11 mouse cellular contexts compared by ENCODE assay signal in genomic region chr2:156297653-156298052, GRCm38 (mm10). TPM values are rescaled to one million over a fixed set of nuclear protein-coding genes. Genes with fewer than 3 reads are reported as not detected.
DNase-seq lines count a peak whose midpoint lies in the region; ATAC-seq and TF ChIP-seq lines count a peak whose summit lies in the region.
"Had no signal": no experiment of that assay in that cellular context is flagged by ENCODE, and none has a peak within 500 bp of the region (broad histone marks: within the 10 kb centered on the region; RNA-seq: fewer than 3 reads in every experiment).

No protein-coding gene starts in this region.

- ATAC-seq in intestine, postnatal 0 days, result no peak
- no peak for ATAC-seq in forebrain, embryonic 14.5 days

- intact Hi-C loops in heart, adult 2 months (cut with DNase I), result no loop called here
- intact Hi-C loops in heart, postnatal 25 days (cut with DNase I), result no loop called here

- H3K79me2 ChIP-seq in heart, adult 2 months (replicated peaks; ENCODE audit: control insufficient read depth, insufficient read depth, low read length), result no peaks in the 10 kb centered on the region

- no peak overlapping the region for H3K4me2 ChIP-seq in intestine, postnatal 0 days (replicated peaks; ENCODE audit: low read depth)
- no peak overlapping the region for H3K4me2 ChIP-seq in forebrain, embryonic 14.5 days (ENCODE audit: low read length)

- TF ChIP-seq POLR2A in heart, adult 2 months (IDR thresholded peaks at IDR 0.05; ENCODE audit: insufficient read depth, low read depth, low read length), result no peak

- no peak overlapping the region for H3K9ac ChIP-seq in heart, adult 2 months (ENCODE audit: low read depth, low read length)
- no peak overlapping the region for H3K9ac ChIP-seq in intestine, postnatal 0 days (ENCODE audit: low read depth, low read length)
- H3K9ac ChIP-seq in forebrain, embryonic 14.5 days (ENCODE audit: low read length), result no peak overlapping the region

- H3K36me3 ChIP-seq in heart, adult 2 months (ENCODE audit: control insufficient read depth, insufficient read depth, low read length), result no peaks in the 10 kb centered on the region
- H3K36me3 ChIP-seq in intestine, postnatal 0 days (ENCODE audit: control insufficient read depth, insufficient read depth), result peaks cover 43% of the 10 kb centered on the region
- peaks cover 84% of the 10 kb centered on the region for H3K36me3 ChIP-seq in forebrain, embryonic 14.5 days (ENCODE audit: control insufficient read depth, insufficient read depth, low read length)

- no peaks in the 10 kb centered on the region for H3K4me1 ChIP-seq in heart, adult 2 months (ENCODE audit: control insufficient read depth, insufficient read depth, low read length)
- 0 out of 2 replicates have a peak, but pooled peaks cover 6% of the 10 kb centered on the region for H3K4me1 ChIP-seq in intestine, postnatal 0 days (replicated peaks; ENCODE audit: control insufficient read depth, insufficient read depth, low read length)
- no peaks in the 10 kb centered on the region for H3K4me1 ChIP-seq in forebrain, embryonic 14.5 days (ENCODE audit: control insufficient read depth, insufficient read depth, low read length)

- DNase-seq in heart, adult 2 months, result peak; percentile 44 to 62
- DNase-seq in heart, postnatal 25 days (ENCODE audit: low spot score), result no peak
- peak; percentile 22 for DNase-seq in urinary bladder, postnatal 14 days (ENCODE audit: low spot score)
- DNase-seq in urinary bladder, adult 18-20 months (ENCODE audit: low spot score in 2 of 2), result no peak
- no peak for DNase-seq in forebrain, embryonic 14.5 days (ENCODE audit: low spot score)
- no peak for DNase-seq in adrenal gland, postnatal 25 days
- DNase-seq in natural killer cell, adult 2 months (ENCODE audit: low spot score in 2 of 2), result no peak
- DNase-seq: cerebellum, adult 8-10 months; gastrocnemius, postnatal 36 days had no signal

- WGBS in heart, adult 2 months, result 44% methylated on average over 3 of the region's 3 CpGs
- 67% methylated on average over 3 of the region's 3 CpGs for WGBS in intestine, postnatal 0 days
- WGBS in forebrain, embryonic 14.5 days, result 94% methylated on average over 3 of the region's 3 CpGs

- no peak for TF ChIP-seq EP300 in heart, adult 2 months (IDR thresholded peaks at IDR 0.05; ENCODE audit: insufficient read depth, low read depth, low read length)

- no peaks in the 10 kb centered on the region for H3K27me3 ChIP-seq in heart, adult 2 months (ENCODE audit: control insufficient read depth, insufficient read depth, low read length)
- no peaks in the 10 kb centered on the region for H3K27me3 ChIP-seq in intestine, postnatal 0 days (replicated peaks; ENCODE audit: control insufficient read depth, insufficient read depth, low read length)
- H3K27me3 ChIP-seq in forebrain, embryonic 14.5 days (replicated peaks; ENCODE audit: control insufficient read depth, insufficient read depth, low read length), result no peaks in the 10 kb centered on the region

- no peaks in the 10 kb centered on the region for H3K9me3 ChIP-seq in intestine, postnatal 0 days (ENCODE audit: control insufficient read depth)
- no peaks in the 10 kb centered on the region for H3K9me3 ChIP-seq in forebrain, embryonic 14.5 days (replicated peaks; ENCODE audit: control insufficient read depth, low read length)

- 0 out of 2 replicates have a peak, but pooled peaks have one; percentile 1 for TF ChIP-seq CTCF in heart, adult 2 months (IDR thresholded peaks at IDR 0.05)
- peak; percentile 41; the same call in 1 of the 2 replicates for TF ChIP-seq CTCF in intestine, postnatal 0 days (IDR thresholded peaks at IDR 0.05; ENCODE audit: low read depth)

- H3K27ac ChIP-seq in heart, adult 2 months, result no peak overlapping the region
- no peak overlapping the region for H3K27ac ChIP-seq in intestine, postnatal 0 days (ENCODE audit: low read depth, low read length)
- no peak overlapping the region for H3K27ac ChIP-seq in forebrain, embryonic 14.5 days (ENCODE audit: low read depth, low read length)

- no peak overlapping the region for H3K4me3 ChIP-seq in heart, adult 2 months
- no peak overlapping the region for H3K4me3 ChIP-seq in intestine, postnatal 0 days (ENCODE audit: low read depth, low read length)
- H3K4me3 ChIP-seq in forebrain, embryonic 14.5 days (ENCODE audit: low read depth, low read length), result no peak overlapping the region
- H3K4me3 ChIP-seq: erythroblast, embryonic 14.5 days had no signal

RNA-seq across cellular contexts. Expression of gene Cnbd2, which starts 14.4 kb away (rescaled TPM):
- 1 to 10 TPM in 1 of 2 experiments, under 1 TPM in 1; 0.89 to 1.0 TPM for total RNA-seq in heart, adult 2 months (2021)
- polyA plus RNA-seq in heart, adult 2 months (2012; rRNA removed), result 0.92 and 0.94 TPM in 2 replicates
- total RNA-seq in heart, postnatal 25 days (2021), result 1 to 10 TPM in 1 of 2 experiments, under 1 TPM in 1; 0.65 to 1.2 TPM
- 9.4 and 9.6 TPM in 2 replicates for polyA plus RNA-seq in intestine, postnatal 0 days (2015; fragmentation: Nextera tagmentation; extraction: Ambion mirVana)
- polyA plus RNA-seq in forebrain, embryonic 14.5 days (2014; fragmentation: Nextera tagmentation; extraction: Ambion mirVana), result 4.8 and 4.9 TPM in 2 replicates
- 2.5 and 3.6 TPM in 2 replicates for total RNA-seq in adrenal gland, postnatal 25 days (2021)
- polyA plus RNA-seq: erythroblast, embryonic 14.5 days had no signal

RNA-seq across cellular contexts. Expression of gene Scand1, which starts 14.9 kb away (rescaled TPM):
- total RNA-seq in heart, adult 2 months (2021), result 10 to 100 TPM; 78.9 to 85.9 TPM
- polyA plus RNA-seq in heart, adult 2 months (2012; rRNA removed), result 18.9 and 46.2 TPM in 2 replicates
- 10 to 100 TPM; 76.8 to 80.7 TPM for total RNA-seq in heart, postnatal 25 days (2021)
- 187 and 200 TPM in 2 replicates for polyA plus RNA-seq in intestine, postnatal 0 days (2015; fragmentation: Nextera tagmentation; extraction: Ambion mirVana)
- 67.2 and 67.3 TPM in 2 replicates for polyA plus RNA-seq in forebrain, embryonic 14.5 days (2014; fragmentation: Nextera tagmentation; extraction: Ambion mirVana)
- total RNA-seq in adrenal gland, postnatal 25 days (2021), result 102 and 123 TPM in 2 replicates

Comparison
In these comparisons a context has a peak if more than half of its experiments do, and no peak if none do; other contexts are left out.
1. DNase-seq: peak in heart, adult 2 months (2 of 2) and urinary bladder, postnatal 14 days (single experiment); none in heart, postnatal 25 days (single experiment), urinary bladder, adult 18-20 months (0 of 2), forebrain, embryonic 14.5 days (single experiment), adrenal gland, postnatal 25 days (single experiment) and natural killer cell, adult 2 months (0 of 2).